Mouse (Mus musculus) urinary bladder, postnatal 25 days (tissue): Measurements from ENCODE around the gene Bard1.

Source experiments
- DNase-seq: peaks from one replicate; pipeline ENCODE4 v3.0.0; 2022; ENCODE audit warnings: low spot score

Bard1 gene

DNA sequence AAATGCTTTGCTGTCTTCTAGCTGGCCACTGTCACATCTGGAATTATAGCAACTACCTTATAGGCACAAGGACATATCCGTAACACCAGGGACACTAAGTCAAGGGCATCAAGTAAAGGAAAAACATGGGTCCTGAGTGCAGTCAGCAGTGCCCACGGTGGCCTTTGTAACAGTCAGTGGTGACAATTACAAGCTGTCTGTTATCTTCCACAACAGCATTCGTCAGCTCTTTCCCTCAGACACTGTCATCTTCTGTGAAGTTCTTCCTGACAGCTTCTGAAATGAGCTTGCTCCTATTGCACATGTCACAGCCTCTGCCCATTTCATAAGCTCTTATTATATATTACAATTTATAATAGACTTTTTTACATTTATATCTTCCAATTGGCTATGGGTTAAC, 50.7 kb downstream of the Bard1 start:
- DNase-seq = no peak

DNA sequence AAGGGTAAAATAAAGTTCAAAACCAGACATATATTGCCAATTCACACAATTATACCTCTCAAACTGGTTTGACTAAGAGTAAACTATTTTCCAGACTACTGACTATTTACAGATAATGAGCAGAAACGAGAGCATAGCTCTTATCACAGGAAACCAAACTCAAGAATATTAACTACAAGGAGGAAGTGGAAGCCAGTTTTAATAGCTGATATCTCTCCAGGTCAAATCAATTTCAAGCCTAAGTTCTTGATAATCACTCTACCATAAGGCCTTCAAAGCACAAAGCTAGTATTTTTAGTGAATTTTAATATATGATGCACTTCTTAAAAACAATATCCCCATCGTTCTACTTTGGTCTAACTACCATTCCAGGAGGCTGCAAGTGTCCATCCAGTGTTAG, 57.8 kb downstream of the Bard1 start:
- DNase-seq = no peak

DNA sequence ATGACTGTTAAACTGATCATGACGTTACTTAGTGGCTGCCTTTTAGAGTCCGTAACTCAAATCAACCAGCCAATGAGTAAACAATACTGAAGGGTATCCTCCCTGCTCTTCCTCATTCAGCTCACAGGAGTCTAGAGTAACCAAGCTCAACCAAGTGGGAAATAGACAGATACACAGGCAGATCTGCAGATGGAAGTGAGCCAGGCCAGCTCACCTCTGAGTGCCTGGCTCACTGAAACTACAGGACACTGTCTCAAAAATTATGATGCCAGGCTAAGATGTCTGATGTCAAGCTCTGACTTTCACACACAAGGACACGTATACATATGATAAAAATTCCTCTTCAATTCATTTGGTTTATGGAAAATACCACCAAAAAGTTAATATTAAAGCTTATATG, 59.0 kb downstream of the Bard1 start:
- no peak for DNase-seq

DNA sequence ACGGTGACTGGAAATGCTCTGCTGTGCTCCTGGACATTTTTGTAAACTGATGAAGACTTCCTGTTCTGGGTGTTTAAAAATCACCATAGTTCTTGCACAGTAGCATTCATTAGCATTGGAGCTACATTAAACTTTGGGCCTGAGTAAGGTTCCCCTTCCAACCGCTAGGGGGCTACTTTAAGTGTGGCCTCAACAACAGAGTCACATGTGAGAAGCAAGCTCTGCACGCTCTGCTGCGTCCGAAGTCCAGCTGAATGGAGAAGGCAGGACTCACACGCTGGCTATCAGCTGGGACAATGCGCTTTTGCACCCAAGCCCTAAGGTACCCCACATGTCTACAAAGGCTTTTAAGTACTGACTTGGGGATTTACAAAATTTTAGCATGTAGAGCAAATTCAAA, 65.9 kb downstream of the Bard1 start:
- no peak for DNase-seq

DNA sequence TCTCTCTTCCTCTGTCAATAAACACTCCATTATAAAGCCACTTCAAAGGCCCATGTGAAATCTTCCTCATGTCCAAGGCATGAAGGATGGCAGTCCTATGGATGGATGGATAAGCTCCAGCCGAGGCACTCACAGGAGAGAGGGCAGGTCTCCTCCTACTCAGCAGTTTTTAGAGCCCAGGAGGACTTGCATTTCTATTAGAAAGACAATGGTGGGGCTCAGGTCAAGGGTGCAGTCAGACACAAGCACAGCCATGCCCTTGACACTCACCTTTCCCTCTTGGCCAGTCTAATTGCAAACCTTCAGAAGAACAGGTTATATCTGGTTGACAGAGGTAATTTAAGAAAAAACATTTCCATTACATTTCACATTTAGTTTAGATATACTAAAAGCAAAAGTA, 67.4 kb downstream of the Bard1 start:
- no peak for DNase-seq

DNA sequence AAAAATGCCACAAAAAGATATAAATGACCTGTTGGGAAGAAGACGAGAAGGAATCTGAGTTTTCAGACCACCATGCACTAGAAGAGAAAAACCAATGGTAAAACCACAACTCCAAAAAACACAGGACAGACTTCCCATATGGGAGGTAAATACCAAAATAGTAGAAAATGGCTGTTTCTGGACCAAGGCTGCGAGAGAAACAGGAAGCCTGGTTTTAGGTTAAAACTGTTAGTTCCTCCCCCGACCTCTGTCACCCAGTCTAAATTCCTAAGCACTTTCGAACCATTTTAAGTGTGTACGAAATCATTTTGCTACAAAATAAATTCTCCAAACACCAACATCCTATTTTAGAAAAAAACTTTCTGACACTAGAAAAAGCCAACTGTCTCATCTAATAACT, 80.2 kb downstream of the Bard1 start:
- no peak for DNase-seq

DNA sequence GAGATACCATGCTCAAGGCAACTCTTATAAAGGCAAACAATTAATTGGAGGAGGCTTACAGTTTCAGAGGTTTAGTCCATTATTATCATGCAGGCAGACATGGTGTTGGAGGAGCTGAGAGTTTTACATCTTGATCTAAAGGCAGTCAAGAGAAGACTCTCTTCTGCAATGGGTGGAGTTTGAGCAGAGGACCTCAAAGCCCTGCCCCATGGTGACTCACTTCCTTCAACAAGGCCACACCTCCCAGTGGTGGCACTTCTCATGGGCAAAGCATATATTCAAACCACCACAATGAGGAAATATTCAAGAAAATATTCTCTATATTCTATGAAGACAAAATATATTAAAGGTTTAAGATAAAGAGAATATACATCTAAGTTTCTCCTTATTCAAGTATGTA, 88.6 kb downstream of the Bard1 start:
- DNase-seq = no peak

DNA sequence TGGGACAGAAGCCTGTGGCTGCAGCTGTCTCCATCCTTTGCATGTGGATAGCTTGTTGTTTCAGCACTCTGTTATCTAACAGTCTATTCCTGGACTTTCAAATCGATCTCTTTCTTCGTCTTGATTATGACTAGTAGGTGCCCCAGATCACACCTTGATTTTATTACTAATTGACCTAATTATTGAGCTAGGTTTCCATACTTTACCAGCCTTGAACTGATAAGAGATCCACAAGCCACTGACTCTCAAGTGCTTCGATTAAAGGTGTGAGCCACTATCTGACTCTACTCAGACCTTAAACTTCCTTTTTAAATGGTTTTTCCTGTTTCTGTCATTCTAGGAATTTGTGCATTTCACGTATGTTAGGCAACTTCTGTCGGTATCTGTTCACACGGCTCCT, 96.9 kb downstream of the Bard1 start:
- DNase-seq = no peak

DNA sequence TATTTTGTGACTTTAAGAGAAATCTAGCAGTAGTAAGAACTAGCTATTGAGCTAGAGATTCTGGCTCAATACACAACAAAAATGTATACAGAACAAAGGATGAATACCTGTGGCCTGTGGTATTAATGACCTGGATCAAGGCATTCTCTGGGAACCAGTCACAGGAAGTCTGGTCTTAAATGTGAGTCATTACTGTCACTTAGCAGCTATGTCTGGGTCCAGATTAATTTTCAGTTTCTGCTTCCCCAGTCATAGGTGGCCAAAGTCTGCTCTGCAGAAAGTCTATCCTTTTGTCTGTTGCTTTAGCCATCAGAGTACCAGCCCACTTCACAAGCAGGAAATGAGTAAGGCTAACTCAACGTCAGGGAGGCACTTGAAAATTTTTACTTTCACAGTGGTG, 98.8 kb downstream of the Bard1 start:
- DNase-seq = no peak

DNA sequence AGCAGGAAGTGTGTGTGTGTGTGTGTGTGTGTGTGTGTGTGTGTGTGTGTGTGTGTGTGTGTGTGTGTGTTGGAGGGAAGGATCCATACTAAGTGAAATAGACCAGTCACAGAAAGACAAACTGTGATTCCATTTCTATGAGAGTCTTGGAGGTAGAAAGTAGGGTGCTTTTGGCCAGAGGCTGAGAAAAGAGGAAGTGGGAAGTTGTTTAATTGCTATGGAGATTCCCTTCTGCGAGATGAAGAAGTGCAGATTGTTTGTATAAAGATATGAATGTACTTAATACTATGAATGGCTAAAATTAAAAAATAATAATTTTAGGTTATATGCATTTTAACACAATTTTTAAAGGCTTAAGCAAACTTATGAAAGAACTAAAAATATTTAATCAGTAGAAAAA, 99.2 kb downstream of the Bard1 start:
- no peak for DNase-seq

DNA sequence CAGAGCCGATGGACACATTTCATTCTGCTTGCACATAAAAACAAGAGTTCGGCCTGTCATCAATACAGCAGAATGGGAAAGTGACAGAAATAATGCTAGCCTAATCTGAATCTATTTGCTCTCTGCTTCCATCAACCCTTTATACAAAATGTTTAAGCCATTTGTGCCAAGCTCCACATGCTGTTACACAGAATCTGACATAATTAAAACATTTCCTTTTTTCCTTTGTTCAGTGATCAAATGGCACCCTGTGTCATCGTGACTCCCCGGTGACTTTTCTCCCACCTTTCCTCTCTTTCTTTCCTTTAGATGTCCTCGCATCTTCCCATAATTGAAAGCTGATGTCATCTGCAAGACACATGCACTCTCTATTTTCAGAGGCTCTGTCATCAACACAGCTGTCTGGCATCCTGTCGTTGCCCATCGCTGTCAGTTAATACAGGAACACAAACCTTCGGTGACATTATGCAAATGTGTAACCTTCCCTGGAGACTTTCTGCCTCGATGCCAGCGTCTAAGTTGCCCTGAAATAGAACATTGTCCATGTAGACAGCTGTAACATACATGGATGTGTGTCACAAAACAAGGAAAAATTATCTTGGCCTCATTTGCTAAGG, 105.5 kb downstream of the Bard1 start:
- no peak for DNase-seq

DNA sequence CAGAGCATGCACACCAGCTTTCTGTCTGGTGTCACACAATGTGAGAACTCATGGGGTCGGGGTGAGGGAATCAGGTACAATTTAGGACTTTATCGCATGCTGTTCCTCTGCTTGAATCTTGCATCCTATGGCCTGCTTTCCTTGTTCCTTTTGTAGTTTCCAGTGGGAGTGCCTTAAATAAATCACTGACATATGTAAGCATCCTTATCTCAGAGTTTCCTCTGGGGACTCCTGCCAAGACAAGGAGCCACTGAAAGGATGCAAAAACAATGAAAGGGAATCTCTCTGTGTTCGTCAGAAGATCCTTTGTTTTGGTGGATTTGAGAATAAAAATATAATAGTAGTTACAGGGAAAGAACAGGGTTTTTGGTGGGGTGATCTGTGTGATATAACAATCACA, 106.2 kb downstream of the Bard1 start:
- DNase-seq = no peak
